Mouse (Mus musculus) hindlimb bud, embryonic 11.5 days (tissue): Measurements from ENCODE around the gene Snd1.

Experiments
- DNase-seq: peaks from one replicate; pipeline ENCODE4 v3.0.0-alpha.2; 2012; ENCODE audit warnings: low read depth, low spot score; ENCODE audit errors: extremely low spot score

Gene Snd1

GRCm38 (mm10) chr6:28537851-28538527 lies 63.0 kb downstream of the Snd1 start:
- no peak for DNase-seq

- no peak for DNase-seq
These were observed 67.4 kb downstream of the Snd1 start for GRCm38 (mm10) chr6:28542298-28542701.

DNA sequence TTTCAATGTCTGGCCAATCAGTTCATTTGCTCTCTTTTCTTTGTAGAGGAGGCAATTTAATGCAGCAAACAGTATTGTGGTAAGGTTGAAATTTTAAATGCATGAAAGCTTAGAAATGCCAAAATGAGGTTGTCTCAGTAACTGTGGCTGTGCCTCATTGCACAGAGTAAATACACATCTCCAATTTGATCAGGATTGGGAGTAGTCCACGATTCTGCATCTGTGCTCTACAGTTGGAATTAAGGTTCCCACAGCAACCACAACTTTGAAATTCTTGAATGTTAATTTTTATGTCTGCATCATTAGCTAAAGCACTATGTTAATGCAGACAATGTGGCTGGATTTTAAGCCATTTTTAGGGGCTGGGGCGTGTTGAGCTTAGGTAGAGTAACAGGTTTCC lies 72.0 kb downstream of the Snd1 start:
- no peak for DNase-seq

DNA sequence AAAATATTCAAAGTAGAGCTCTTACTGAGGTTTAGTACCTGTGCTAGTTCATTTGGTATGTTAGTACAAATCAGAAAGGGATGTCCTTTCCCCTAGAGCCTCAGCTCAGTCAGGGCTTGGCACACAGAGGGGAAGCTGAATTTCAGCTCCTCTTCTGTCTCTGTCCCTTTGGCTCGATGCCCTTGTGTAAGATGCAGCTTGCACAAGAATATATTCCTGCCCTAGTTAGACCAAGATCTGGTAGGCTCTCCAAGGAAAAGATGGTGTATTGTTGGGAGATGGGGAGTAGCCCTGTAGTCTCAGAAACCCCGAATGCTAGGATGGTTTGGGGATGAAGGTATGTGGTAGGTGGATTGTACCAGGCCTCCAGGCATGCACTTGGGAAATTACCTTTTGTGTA lies 74.4 kb downstream of the Snd1 start:
- DNase-seq: no peak

GRCm38 (mm10) chr6:28550255-28551004 lies 75.5 kb downstream of the Snd1 start:
- DNase-seq: no peak

DNA sequence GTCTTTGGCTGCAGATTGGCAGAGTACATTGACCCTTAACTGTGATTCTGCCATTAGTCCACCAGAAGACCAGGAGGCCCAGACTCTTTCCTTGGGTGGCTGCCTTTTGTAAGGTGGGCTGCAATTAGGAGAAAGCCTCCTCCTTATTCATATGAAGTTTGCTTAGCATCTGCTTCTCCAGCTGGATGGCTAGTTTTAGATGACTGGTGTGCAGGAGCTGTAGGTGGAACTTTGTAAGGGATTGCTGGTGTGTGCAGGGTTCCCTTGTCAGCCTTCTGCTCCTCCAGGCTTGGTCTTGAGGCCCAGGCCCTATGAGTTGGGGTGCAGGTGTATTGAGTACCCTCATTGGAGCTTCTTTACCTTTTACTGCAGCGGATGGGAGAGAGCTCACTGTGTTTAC lies 79.5 kb downstream of the Snd1 start:
- DNase-seq: no peak

- DNase-seq: no peak
These were observed 80.1 kb downstream of the Snd1 start for GRCm38 (mm10) chr6:28555002-28555401.

DNA sequence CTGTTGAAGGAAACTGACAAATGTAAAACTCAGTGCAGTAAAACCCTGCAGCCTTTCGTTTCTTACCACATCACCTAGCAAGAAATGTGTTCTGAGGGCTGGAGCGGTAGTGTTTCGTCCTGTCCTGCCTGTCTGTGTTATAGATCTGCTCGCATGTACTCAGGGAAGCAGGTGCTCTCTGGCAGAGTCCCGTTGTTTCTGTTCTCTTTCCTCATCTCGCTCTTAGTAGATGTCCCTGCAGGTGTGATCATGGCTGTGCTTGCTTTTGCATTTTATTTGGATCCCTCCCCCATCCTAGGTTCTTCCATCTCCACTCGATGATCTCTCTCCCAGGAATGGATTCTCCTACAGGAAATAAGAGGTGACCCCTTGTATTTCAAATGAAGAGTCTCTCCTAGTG lies 80.5 kb downstream of the Snd1 start:
- no peak for DNase-seq

DNA sequence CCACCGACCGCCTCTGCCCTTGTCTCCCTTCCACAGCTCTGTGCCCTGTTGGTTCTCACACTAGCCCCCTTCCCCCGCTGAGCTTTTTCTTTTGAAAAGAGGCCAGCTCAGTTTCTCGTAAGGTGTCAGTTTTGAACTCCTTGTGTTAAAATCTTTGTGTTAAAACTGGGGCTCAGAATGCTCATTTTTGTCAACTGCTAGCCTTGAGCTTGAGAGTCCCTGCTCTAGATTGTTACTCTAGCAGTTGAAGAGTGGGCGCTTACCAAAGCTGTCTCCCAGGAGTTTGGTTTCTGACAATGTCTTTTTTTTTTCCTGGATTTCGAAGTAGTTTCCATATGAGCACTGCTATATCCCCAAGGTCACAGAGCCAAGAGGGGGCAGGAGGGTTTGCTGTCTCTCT lies 82.8 kb downstream of the Snd1 start:
- DNase-seq: no peak

DNA sequence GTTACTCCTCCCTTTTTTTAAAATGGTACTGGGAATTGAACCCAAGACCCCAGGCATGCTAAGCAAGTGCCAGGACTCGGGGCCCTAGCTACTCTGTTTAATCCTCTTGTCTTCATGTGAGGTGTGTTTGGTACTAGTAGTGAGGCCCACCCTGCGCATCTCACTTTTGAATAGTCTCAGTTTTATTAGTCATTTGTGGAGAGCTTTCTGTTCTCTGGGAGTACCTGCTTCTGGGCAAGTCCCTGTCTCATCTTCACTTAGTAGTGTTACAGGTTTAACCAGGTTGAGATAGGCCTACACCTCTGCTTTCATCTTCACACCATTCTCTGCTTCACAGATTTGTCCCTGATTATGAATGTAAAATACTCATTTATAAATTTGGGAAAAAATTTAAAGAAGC lies 84.5 kb downstream of the Snd1 start:
- DNase-seq: no peak

DNA sequence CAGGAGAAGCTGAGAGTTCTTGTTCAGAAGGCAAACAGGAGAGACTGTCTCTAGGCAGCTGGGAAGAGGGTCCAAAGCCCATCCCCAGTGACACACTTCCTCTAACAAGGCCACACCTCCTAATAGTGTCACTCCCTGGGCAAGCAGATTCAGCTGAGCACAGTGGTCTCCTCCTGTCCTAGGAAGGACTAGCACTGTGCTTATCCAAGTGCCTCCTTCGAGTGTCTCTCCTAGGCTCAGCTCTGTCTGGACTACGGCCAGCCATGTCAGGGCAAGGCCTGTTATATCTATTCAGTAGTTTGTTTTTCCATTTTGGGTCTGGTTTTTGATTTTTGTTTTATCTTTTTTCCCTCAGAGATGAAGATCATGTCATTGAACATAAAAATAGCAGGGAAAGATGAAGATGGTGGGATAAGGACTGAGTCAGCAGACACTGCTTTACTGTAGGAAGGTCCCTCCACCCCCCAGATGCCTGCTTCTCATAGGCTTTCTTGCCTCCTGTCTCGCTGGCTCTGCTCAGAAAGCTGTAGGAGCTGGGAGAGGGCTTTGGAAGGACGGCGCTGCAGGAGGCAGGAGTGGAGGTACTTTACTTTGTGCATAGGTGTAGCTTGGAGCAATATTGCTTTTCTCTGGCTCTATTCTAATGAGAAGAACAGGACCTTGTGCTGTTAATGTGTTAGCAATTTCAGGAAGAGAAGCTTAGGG lies 86.5 kb downstream of the Snd1 start:
- DNase-seq: no peak

DNA sequence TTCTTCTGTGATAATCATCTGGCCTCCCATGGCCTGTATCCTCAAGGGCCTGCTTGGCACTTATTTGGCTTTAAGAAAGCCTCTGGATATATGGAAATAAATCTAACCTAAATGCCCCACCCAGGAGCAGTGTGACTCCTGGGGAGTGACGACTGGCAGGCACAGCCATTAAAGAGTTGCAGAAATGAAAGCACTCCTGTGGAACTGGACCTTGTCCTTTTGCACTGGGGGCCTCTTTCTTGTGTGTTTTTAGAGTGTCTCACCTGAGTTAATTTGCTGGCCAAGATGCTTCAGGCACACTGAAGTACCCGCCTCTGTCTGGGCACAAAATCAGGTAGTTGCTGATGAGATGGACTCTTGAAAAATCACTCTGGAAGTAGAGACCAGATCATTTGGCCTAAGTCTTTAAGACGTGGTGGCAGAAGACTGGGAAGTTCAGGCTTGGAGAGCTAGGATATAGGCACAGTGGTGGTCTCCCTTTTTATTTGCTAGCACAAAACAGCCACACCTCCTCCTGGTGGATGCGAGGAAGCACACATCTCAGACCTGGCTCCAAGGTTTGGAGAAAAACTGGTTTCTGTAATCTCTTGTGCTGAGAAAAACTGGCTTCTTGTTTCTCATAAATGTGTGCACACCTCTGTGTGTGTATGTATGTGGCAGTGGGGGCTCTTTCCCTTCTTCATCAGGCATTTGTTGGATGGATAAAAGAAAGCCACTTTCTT lies 87.5 kb downstream of the Snd1 start:
- DNase-seq: no peak

DNA sequence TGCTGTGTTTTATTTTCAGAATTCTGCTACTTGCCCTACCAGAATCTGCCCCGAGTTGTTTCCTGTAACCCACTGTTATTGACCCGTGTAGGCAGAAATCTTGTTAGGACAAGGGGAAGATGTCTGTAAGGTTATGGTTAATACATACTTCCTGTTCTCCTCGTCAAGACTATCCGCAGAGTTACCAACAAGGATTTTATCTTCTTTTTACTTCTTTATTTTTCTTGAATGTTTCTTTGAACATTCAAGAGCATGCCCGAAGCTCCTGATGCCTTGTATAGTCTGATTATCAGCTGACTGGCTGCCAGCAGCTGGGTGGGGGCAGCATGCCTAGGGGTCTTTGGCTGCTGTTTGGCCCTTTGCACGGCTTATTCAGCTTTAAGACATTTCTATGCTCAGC lies 93.0 kb downstream of the Snd1 start:
- DNase-seq: no peak

GRCm38 (mm10) chr6:28571946-28572345 lies 97.0 kb downstream of the Snd1 start:
- DNase-seq: no peak

DNA sequence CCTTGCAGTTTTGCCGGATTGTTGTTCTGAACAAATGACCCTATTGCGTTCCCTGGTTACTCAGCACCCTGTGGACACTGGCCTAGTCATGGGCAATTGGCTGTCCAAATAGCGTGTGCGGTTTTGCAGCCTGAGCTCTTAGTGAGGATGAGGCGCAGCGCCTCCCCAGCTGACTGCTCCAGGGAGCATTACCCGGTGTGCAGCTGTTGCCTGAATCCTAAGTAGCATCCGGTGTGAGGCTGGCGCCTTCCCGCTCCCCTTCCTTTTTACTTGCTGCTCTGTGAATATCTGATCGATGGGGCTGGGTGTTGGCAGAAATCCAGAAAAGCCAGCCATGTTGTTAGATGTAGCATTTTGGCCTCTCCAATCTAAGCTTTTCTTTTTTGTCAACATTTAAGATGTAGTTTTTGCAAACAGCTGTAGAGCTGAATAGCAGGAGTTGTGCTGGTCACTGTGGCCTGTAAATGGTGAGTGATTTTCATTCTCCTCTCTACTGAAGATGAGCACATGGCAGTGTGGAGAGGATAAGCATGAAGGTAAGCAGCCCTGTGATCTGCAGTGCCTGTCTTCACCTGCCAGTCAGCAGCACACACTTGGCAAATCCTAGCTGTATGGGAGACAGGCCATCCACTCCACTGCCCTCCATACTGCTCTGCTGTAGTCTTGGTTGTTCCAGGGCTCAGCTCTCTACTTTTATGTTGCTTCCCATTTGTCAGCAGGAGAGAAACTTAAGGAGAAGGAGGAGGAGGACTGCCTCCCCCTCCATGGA lies 98.2 kb downstream of the Snd1 start:
- no peak for DNase-seq

DNA sequence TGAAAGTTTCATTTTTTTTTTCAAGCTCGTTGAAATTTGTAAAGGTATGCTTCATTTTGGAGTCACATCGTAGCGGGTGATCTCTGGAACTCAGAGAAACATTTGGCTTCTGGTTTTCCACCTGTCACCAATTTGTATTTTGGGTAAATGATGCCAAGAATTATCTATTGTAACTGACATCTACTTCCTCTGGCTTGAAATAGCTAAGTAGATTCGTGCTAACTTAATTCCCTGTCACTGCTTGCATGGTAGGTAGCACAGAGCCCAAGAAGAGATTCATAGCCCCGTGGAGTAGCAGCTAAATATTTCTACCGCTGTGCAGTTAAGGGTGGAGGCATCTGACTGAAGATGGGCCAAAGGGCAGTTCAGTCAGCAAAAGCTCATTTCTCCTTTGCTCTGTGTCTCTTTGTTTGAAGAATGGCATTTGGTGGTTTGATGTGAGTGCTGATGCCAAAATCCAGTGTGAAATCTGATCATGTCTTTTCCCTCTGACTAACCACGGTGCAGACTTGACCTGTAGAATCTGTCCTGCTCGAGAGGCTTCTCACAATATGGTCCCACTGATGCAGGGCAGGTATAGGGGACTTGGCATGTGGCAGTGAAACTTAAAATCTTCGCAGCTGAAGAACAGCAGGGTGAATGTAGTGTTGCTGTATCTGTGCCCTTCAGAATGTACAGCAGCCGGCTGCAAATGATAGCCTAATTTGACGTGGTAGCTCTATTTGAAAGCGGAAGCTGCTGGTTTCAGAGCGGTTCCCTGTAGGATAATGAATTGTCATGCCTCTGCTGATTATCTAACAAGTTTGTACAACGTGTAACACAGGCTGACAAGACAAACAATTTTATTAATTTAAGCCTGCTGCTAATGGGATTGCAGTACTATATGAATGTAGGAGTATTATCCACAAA lies 101.7 kb downstream of the Snd1 start:
- no peak for DNase-seq

DNA sequence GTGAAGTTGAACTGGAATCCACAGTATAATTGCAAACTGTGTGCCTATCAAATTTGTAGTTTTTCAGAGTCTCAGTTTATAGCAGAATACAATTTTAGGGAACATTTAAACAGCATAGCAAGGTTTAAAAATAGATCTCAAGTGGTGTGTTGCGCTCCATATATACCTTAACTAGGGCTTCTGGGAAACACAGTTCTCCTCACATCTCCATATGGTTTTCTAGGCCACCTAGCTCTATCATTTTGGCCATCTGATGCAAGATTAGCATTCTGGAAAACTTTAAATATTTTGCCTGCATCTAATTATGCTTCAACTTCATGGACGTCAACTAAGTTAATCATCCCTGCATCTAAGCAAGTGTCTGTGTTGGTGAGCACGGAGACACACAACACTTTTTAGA lies 107.9 kb downstream of the Snd1 start:
- DNase-seq: no peak

DNA sequence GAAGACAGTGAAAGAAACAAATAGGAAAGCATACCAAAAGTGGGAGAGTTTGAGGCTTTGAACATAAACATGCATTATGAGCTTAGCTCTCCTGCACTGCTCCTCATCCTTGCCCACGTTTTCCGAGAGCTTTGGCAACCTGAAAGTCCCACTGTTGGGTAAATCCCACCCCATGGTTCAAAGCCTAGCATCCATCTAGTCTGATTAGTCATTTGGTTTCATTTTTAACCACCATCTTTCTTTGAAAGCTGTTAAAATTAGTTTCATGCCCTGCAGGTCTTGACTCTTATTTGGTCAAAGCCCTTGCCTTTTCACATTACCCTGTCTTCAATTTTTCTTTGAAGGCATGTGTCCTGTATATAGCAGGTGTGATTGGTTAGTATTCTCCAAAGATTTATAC lies 108.5 kb downstream of the Snd1 start:
- DNase-seq: no peak

DNA sequence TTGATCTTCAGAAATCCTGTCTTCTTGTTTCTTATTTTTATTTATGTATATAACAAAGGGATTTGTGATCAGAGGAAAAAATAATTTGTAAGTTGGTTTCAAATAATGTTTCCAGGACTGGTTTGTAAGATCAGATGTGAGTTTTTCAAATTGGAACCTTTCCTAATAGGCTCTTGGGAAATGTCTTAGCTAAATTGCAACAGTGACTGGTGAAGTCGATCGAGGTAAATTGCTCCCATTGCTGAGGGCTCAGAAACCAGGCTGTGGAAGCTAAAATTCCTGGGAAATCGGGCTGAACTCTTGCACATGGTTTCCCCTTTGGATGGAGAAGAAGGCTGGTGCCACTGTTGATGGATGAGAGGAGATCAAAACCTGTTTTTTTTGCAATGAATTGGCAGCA lies 111.9 kb downstream of the Snd1 start:
- DNase-seq: no peak
